Mouse (Mus musculus): Measurements from ENCODE around the gene Adam1b.

Gene Adam1b

DNA sequence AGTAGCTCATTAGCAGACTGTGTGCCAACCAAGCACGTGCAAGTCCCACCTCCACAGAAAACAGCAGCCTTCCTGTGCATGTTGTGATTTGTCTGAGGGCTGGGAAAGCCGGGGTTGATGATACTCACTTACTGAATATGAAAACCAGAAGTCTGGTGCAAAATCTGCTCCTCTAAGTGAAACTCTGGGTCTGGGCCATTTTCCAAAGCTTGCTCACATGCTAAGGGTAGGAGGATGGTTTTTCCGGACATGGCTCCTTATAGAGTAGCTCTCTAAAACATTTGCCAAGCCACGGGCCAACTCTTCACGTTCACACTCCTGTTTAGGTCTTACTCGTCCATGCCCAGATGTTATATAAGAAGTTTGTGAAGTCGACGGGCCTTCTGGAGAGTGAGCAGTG lies 9.9 kb downstream of the Adam1b start:
- no peak for DNase-seq (ENCODE audit: low spot score)

DNA sequence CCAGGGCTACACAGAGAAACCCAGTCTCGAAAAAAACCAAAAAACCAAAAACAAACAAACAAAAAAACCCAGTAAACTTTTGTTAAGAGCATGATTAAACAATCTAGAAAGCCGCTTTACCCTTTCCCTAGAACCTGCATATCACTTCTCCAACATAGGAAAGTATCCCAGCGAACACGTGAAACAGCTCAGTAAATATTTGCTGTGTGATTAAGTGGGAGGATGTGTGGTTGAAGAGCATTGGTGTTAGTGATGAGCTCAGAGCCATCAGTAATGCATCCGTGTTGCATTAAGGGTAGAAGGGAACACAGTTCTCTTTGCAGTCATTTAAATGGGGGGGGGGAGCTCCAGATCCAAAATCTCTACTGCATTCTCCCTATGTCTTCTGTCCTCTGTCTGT lies 18.4 kb downstream of the Adam1b start:
- no peak for DNase-seq (ENCODE audit: low spot score)

DNA sequence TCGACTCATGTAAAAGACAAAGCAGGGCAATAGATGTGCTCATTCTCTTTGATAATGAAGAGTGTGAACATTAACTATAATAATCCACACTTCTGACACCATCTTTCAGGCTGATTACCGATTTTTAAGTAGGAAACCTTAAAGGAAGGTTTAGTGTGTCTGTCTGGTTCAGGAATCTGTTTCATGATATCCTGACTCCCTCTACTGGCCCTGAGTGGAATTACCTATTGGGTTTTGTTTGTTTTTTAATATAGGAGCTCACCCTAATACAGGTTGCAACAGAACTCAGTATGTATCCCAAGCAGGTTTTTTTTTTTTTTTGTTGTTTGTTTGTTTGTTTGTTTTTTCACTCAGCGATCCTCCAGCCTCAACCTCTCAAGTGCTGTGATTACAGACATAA lies 25.6 kb downstream of the Adam1b start:
- DNase-seq (ENCODE audit: low spot score), result peak; percentile 34

- no peak for DNase-seq (ENCODE audit: low spot score)
Observed at GRCm38 (mm10) chr5:121476040-121476439, 27.2 kb downstream of the Adam1b start.

- no peak for DNase-seq (ENCODE audit: low spot score)
Observed at GRCm38 (mm10) chr5:121474610-121475009, 28.6 kb downstream of the Adam1b start.

DNA sequence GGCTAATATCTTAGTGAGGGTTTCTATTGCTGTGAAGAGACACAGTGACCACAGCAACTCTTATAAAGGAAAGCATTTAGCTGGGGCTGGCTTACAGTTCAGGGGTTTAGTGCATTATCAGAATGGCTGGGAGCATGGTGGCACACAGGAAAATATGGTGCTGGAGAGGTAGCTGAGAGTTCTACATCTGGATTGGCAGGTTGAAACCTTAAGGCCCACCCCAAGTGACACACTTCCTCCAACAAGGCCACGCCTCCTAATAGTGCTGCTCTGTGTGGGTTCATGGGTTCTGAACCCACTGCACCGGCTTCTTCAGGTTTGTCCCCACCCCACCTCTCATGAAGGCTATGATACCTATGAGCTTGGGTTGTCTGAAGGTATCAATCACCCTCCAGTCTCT lies 30.8 kb downstream of the Adam1b start:
- DNase-seq (ENCODE audit: low spot score), result no peak

GRCm38 (mm10) chr5:121469566-121469965 lies 33.7 kb downstream of the Adam1b start:
- DNase-seq (ENCODE audit: low spot score), result no peak

DNA sequence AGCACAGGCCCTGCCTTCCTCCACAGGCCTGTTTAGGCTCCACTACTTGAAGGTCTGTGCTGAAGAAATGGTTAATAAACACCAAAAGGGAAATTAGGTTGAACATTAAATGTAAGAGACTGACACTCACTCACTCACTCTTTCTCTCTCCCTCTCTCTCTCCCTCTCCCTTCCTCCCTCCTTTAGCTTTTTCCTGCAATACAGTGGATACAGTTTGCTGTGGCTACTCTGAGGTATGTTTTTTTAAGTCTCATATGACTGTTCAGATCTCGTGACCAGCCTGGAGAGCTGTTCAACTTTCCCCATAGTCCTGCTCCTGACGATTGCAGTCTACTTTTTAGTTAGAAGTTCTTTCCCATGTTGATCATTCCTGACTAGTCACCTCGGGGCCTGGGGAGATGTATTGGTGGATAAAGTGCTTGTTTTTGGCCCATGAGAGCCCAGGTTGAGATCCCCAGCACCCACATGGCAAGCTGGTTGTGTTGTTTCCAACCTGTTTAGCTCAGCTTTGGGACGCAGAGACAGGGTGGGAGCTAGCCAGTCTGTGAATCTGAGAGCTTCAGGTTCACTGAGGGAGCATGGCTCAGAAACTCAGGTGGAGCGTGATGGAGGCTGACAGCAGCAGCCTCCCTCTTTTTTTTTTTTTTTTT lies 39.5 kb downstream of the Adam1b start:
- DNase-seq (ENCODE audit: low spot score), result no peak

DNA sequence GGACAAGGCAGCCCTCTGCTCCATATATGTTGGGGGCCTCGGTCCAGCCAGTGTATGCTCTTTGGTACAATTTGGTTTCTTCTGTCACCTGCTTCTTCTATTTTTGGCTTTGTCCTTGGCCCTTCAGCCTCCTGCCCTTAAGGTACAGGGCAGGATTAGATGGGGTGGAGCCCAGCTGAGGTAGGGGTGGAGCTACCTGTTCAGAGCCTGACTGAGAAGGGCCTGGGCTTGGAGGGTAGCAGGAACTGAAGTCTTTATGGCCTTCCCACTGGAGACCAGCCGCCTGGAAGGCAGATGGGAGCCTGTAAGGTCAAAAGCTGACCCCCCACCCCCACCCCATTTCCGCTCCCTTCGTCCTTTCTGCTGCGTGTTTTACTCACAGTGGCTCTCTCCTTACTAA lies 40.3 kb downstream of the Adam1b start:
- no peak for DNase-seq (ENCODE audit: low spot score)

- no peak for DNase-seq (ENCODE audit: low spot score)
Observed at GRCm38 (mm10) chr5:121462171-121462502, 41.1 kb downstream of the Adam1b start.

GRCm38 (mm10) chr5:121461339-121462170 lies 41.7 kb downstream of the Adam1b start:
- no peak for DNase-seq (ENCODE audit: low spot score)

DNA sequence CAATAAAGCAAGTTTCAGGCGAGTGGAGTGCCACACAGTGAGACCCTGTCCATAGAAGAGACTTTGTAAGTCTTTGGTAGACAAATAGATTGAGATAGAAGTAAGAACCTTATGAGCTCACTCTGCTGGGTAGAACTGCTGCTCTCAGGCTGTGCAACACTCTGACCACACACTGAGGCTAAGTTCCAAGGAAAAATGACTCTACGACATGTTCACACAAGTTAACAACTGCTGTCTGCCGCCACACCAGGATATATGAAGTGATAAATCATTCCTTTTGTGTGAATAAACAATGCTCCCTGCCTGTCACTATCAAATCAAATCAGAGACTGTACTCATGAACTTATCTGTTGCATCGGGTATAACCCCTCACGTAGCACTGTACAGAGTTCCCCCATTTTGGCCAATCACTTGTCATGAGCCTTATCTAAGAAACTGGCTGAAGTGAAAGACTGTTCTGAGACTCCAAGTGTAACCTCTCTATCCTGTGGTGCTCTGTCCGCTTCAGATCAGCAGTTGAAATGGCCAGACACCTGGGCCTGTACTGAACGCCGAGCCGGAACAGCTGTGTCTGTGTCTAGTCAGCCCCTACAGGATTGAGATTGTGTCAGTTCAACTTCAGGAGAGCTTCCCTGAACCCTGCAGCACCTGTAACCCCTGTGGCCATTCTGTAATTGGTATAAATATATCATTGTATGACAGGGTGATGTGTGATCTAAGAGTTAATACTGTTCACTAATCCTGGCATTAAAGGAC lies 47.5 kb downstream of the Adam1b start:
- no peak for DNase-seq (ENCODE audit: low spot score)

DNA sequence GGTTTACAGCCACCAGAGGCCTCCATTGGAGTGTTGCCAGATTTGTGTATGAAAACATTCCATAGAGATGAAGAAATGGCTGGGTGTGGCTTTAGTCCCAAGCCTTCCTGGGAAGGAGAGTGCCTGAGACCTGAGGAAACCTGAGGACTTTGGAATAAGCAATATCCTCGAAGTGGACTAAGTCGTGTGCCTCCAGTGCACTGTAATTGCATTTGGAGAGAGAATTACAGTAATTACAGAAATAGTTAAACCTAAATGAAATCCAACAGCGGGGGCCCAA lies 48.8 kb downstream of the Adam1b start:
- DNase-seq (ENCODE audit: low spot score), result no peak

DNA sequence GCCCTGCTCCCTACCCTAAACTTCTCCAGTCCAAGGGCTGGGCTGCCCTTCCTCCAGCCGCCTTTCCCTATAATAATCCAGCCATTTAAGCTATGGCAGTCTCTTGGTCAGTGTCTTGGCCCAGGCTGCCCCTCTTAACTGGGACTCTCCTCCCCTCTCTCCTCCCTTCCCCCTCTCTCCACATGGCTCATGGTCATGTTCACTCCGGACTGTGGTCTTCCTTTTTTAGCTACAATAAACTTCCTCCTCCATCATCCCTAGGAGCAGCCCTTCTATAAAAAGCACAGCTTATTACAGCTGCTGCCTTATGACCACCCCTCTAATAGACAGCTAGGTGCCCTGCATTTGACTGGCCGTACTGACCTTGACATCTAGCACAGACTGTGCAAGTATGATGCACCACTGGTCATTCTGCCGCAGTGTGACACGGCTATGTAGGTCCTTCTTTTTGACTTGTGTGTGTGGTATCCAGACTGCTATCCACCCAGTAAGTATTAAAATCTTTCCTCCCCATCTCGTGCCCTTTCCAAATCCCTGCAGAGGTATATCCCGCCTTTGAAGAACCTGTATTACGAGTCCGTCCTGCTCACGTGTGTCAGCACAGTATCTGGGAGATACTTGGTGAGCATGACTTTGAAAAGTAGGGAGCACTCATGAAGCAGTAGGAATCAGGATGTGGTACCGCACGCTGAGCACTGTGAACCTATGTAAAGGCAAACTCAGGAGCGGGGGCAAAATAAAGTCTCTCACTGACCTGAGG lies 49.3 kb downstream of the Adam1b start:
- no peak for DNase-seq (ENCODE audit: low spot score)

DNA sequence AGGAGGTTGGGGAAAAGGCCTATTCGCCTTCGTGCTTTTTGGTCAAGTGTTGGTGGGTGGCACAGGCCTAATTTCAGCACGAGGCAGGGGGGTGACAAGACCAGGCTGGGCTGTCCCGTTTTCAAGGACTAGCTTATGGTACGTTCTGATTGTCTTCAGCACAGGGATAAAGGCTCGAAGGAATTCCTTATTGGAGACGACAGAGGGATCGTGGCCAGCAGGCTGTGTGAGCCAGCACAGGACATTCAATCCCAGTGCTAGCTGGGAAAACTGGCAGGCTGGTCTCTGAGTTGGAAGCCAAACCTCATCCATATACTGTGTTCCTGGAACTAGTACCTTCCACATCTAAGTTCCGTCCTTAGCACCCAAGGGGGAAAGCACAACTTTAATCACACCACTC lies 50.3 kb downstream of the Adam1b start:
- DNase-seq (ENCODE audit: low spot score), result no peak

GRCm38 (mm10) chr5:121452026-121452869 lies 51.0 kb downstream of the Adam1b start, which contains the start of gene Erp29:
TSS of gene Erp29 (minus strand) at chr5:121452506.
- DNase-seq (ENCODE audit: low spot score), result peak; percentile 99

- DNase-seq (ENCODE audit: low spot score), result no peak
Observed at GRCm38 (mm10) chr5:121451644-121452025, 51.6 kb downstream of the Adam1b start, which contains the start of gene Tmem116. TSS of gene Tmem116 (plus strand) at chr5:121451893.

- no peak for DNase-seq (ENCODE audit: low spot score)
Observed at GRCm38 (mm10) chr5:121451203-121451602, 52.0 kb downstream of the Adam1b start.

DNA sequence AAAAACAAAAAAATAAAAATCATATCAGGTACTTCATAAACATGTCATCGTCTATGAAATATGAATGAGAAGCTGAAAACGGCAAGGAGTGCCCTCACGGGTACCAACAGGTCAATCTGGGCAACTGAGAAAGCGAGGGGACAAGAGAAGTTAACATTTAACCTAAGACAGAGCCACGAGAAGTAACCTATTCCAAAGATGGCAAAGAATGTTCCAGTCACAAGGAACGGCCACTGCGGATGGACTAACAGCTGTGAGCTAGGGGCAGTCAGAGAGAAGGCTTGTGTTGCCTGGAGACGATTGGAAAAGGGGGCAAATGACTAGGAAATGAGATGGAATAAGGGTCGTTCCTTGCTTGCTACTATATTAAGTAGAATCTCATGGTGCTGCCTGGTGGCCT lies 52.8 kb downstream of the Adam1b start:
- DNase-seq (ENCODE audit: low spot score), result no peak

All from ovary, postnatal 14 days (tissue).